Comparison of ENCODE assay signal across 8 mouse cellular contexts in genomic region chr19:59457011-59457945, GRCm38 (mm10). TPM values are rescaled to one million over a fixed set of nuclear protein-coding genes. Genes with fewer than 3 reads are reported as not detected.
DNase-seq lines count a peak whose midpoint lies in the region; ATAC-seq and TF ChIP-seq lines count a peak whose summit lies in the region.

No protein-coding gene starts in this region.

- no peak for TF ChIP-seq CTCF in Patski (IDR thresholded peaks at IDR 0.05)

- in situ Hi-C loops in Patski (cut with MboI; ENCODE audit: low pct_unique_long_range_greater_than_20kb), result loop anchor here (5.0 kb wide), 1 partner anchor 110 kb away; the partner anchor contains the start of gene Pdzd8

- H3K9me3 ChIP-seq in heart, embryonic 12.5 days (replicated peaks), result no peaks in the 10 kb centered on the region
- no peaks in the 10 kb centered on the region for H3K9me3 ChIP-seq in forebrain, embryonic 14.5 days (replicated peaks; ENCODE audit: control insufficient read depth, low read length)

- H3K4me1 ChIP-seq in heart, embryonic 12.5 days (replicated peaks), result peaks cover 27% of the 10 kb centered on the region
- 0 out of 2 replicates have a peak, but pooled peaks cover 4% of the 10 kb centered on the region for H3K4me1 ChIP-seq in forebrain, embryonic 14.5 days (ENCODE audit: control insufficient read depth, insufficient read depth, low read length)

- POLR2A ChIA-PET in Patski (lab: Charles Lee), result interaction anchor here (0.5 to 2.0 kb wide), 10 partner anchors 9 to 1608 kb away, joined by 3 to 7 read pairs (median 4); no protein-coding TSS in a partner anchor

- no peak for DNase-seq in heart, adult 8-10 months (ENCODE audit: low spot score)
- no peak for DNase-seq in Patski (ENCODE audit: low read depth, low spot score)
- peak; percentile 95 for DNase-seq in forebrain, embryonic 14.5 days (ENCODE audit: low spot score)
- peak; percentile 65 for DNase-seq in layer of hippocampus, adult 9-10 months (ENCODE audit: low spot score)
- DNase-seq in ovary, postnatal 36 days (ENCODE audit: low spot score), result peak; percentile 68
- DNase-seq in yolk sac, embryonic 10.5 days (ENCODE audit: low spot score), result no peak

- no peaks in the 10 kb centered on the region for H3K36me3 ChIP-seq in heart, embryonic 12.5 days
- peaks cover 5% of the 10 kb centered on the region; the same call in 1 of the 2 replicates for H3K36me3 ChIP-seq in forebrain, embryonic 14.5 days (ENCODE audit: control insufficient read depth, insufficient read depth, low read length)

- peak overlapping the region; percentile 69 for H3K4me2 ChIP-seq in heart, embryonic 12.5 days
- H3K4me2 ChIP-seq in forebrain, embryonic 14.5 days (ENCODE audit: low read length), result peak overlapping the region; percentile 74

- 2% methylated on average over 23 of the region's 23 CpGs for WGBS in heart, embryonic 12.5 days
- WGBS in forebrain, embryonic 14.5 days, result under 1% methylated on average over 23 of the region's 23 CpGs

- H3K27ac ChIP-seq in heart, embryonic 12.5 days (ENCODE audit: poor library complexity, severe bottlenecking), result no peak overlapping the region
- H3K27ac ChIP-seq in forebrain, embryonic 14.5 days (ENCODE audit: low read depth, low read length), result peak overlapping the region; percentile 34

- no peak for ATAC-seq in heart, embryonic 12.5 days (ENCODE audit: insufficient number of reproducible peaks, low FRiP score)
- ATAC-seq in Patski, result peak; percentile 41
- peak; percentile 64 for ATAC-seq in forebrain, embryonic 14.5 days
- no peak for ATAC-seq in frontal cortex, adult (ENCODE audit: low TSS enrichment)

- CTCF ChIA-PET in Patski (lab: Charles Lee), result interaction anchor here (0.9 to 1.1 kb wide), 2 partner anchors 287 to 687 kb away, joined by 3 read pairs; no protein-coding TSS in a partner anchor

- peak overlapping the region; percentile 44 for H3K4me3 ChIP-seq in heart, embryonic 12.5 days
- H3K4me3 ChIP-seq in forebrain, embryonic 14.5 days (ENCODE audit: low read depth, low read length), result peak overlapping the region; percentile 55

- H3K9ac ChIP-seq in heart, embryonic 12.5 days, result no peak overlapping the region
- H3K9ac ChIP-seq in forebrain, embryonic 14.5 days (ENCODE audit: low read length), result peak overlapping the region; percentile 94

- peaks cover 89% of the 10 kb centered on the region for H3K27me3 ChIP-seq in heart, embryonic 12.5 days (replicated peaks)
- no peaks in the 10 kb centered on the region for H3K27me3 ChIP-seq in Patski
- peaks cover 34% of the 10 kb centered on the region for H3K27me3 ChIP-seq in forebrain, embryonic 14.5 days (replicated peaks; ENCODE audit: control insufficient read depth, insufficient read depth, low read length)

RNA-seq across cellular contexts. Expression of gene Emx2, which starts 0.9 kb away (rescaled TPM):
- polyA plus RNA-seq in heart, embryonic 12.5 days (2016; fragmentation: Nextera tagmentation; extraction: Ambion mirVana), result not detected in 2 replicates
- not detected for total RNA-seq in heart, adult 8-10 months (2022)
- 49.2 TPM for polyA plus RNA-seq in Patski (2021)
- 9.3 and 9.4 TPM in 2 replicates for polyA plus RNA-seq in forebrain, embryonic 14.5 days (2014; fragmentation: Nextera tagmentation; extraction: Ambion mirVana)

Comparison
In these comparisons a context has a peak if more than half of its experiments do, and no peak if none do; other contexts are left out.
1. ATAC-seq: peak in Patski (single experiment) and forebrain, embryonic 14.5 days (single experiment); none in heart, embryonic 12.5 days (single experiment) and frontal cortex, adult (single experiment).
2. DNase-seq: peak in forebrain, embryonic 14.5 days (single experiment), layer of hippocampus, adult 9-10 months (single experiment) and ovary, postnatal 36 days (single experiment); none in heart, adult 8-10 months (single experiment), Patski (single experiment) and yolk sac, embryonic 10.5 days (single experiment).